In genomic region chr2:28943666-28944516, GRCm38 (mm10) we compare ENCODE assay signal across 14 mouse cellular contexts. TPM values are rescaled to one million over a fixed set of nuclear protein-coding genes. Genes with fewer than 3 reads are reported as not detected.
DNase-seq lines count a peak whose midpoint lies in the region; ATAC-seq lines count a peak whose summit lies in the region.
"Had no signal": no experiment of that assay in that cellular context is flagged by ENCODE, and none has a peak within 500 bp of the region (broad histone marks: within the 10 kb centered on the region; RNA-seq: fewer than 3 reads in every experiment).

No protein-coding gene starts in this region.

- no peak overlapping the region for H3K4me2 ChIP-seq in midbrain, embryonic 11.5 days
- H3K4me2 ChIP-seq in limb, embryonic 15.5 days = 0 out of 2 replicates have a peak overlapping the region, but pooled peaks have one; percentile 10
- H3K4me2 ChIP-seq: liver, embryonic 15.5 days had no signal

- H3K4me1 ChIP-seq in midbrain, embryonic 10.5 days = peaks cover 40% of the 10 kb centered on the region
- H3K4me1 ChIP-seq in midbrain, embryonic 11.5 days (ENCODE audit: control insufficient read depth, insufficient read depth, low read length) = peaks cover 5% of the 10 kb centered on the region
- peaks cover 55% of the 10 kb centered on the region for H3K4me1 ChIP-seq in hindbrain, embryonic 10.5 days (replicated peaks)
- H3K4me1 ChIP-seq in limb, embryonic 15.5 days = no peaks in the 10 kb centered on the region
- H3K4me1 ChIP-seq: liver, embryonic 15.5 days had no signal

- WGBS in midbrain, embryonic 10.5 days = 66% methylated on average over 30 of the region's 30 CpGs
- 54% methylated on average over 30 of the region's 30 CpGs for WGBS in midbrain, embryonic 11.5 days
- WGBS in hindbrain, embryonic 10.5 days = 47% methylated on average over 30 of the region's 30 CpGs
- WGBS in limb, embryonic 15.5 days = 19% methylated on average over 29 of the region's 30 CpGs

- peaks cover 53% of the 10 kb centered on the region for H3K27me3 ChIP-seq in midbrain, embryonic 10.5 days (ENCODE audit: low read depth, poor library complexity, severe bottlenecking)
- H3K27me3 ChIP-seq in midbrain, embryonic 11.5 days (ENCODE audit: control insufficient read depth, insufficient read depth, low read length) = no peaks in the 10 kb centered on the region
- H3K27me3 ChIP-seq in hindbrain, embryonic 10.5 days (ENCODE audit: insufficient read depth, poor library complexity, severe bottlenecking) = peaks cover 70% of the 10 kb centered on the region
- H3K27me3 ChIP-seq in limb, embryonic 15.5 days = peaks cover 38% of the 10 kb centered on the region
- H3K27me3 ChIP-seq: liver, embryonic 15.5 days had no signal

- H3K9ac ChIP-seq in midbrain, embryonic 11.5 days (ENCODE audit: low read length) = no peak overlapping the region
- H3K9ac ChIP-seq in limb, embryonic 15.5 days = no peak overlapping the region
- H3K9ac ChIP-seq: liver, embryonic 15.5 days had no signal

- H3K36me3 ChIP-seq in midbrain, embryonic 10.5 days = no peaks in the 10 kb centered on the region
- H3K36me3 ChIP-seq in midbrain, embryonic 11.5 days (ENCODE audit: control insufficient read depth, insufficient read depth, low read length) = no peaks in the 10 kb centered on the region
- no peaks in the 10 kb centered on the region for H3K36me3 ChIP-seq in hindbrain, embryonic 10.5 days
- no peaks in the 10 kb centered on the region for H3K36me3 ChIP-seq in limb, embryonic 15.5 days
- H3K36me3 ChIP-seq: liver, embryonic 15.5 days had no signal

- ATAC-seq in midbrain, embryonic 11.5 days (ENCODE audit: low FRiP score) = no peak
- no peak for ATAC-seq in limb, embryonic 15.5 days (ENCODE audit: insufficient number of reproducible peaks, low FRiP score, low TSS enrichment, low read depth)

- H3K27ac ChIP-seq in midbrain, embryonic 10.5 days (replicated peaks) = peak overlapping the region; percentile 28; the same call in 1 of the 2 replicates
- H3K27ac ChIP-seq in midbrain, embryonic 11.5 days (ENCODE audit: low read depth, low read length) = no peak overlapping the region
- H3K27ac ChIP-seq in hindbrain, embryonic 10.5 days = 0 out of 2 replicates have a peak overlapping the region, but pooled peaks have one; percentile 12
- no peak overlapping the region for H3K27ac ChIP-seq in limb, embryonic 15.5 days
- H3K27ac ChIP-seq: liver, embryonic 15.5 days had no signal

- no peak overlapping the region; the same call in 1 of the 2 replicates for H3K4me3 ChIP-seq in midbrain, embryonic 10.5 days
- H3K4me3 ChIP-seq in midbrain, embryonic 11.5 days (ENCODE audit: low read depth, low read length) = no peak overlapping the region
- H3K4me3 ChIP-seq in hindbrain, embryonic 10.5 days = peak overlapping the region; percentile 16; the same call in 1 of the 2 replicates
- H3K4me3 ChIP-seq in limb, embryonic 15.5 days = no peak overlapping the region
- H3K4me3 ChIP-seq: liver, embryonic 15.5 days had no signal

- H3K9me3 ChIP-seq in midbrain, embryonic 10.5 days (replicated peaks) = no peaks in the 10 kb centered on the region
- H3K9me3 ChIP-seq in midbrain, embryonic 11.5 days (ENCODE audit: control insufficient read depth, low read length) = no peaks in the 10 kb centered on the region
- H3K9me3 ChIP-seq in hindbrain, embryonic 10.5 days = no peaks in the 10 kb centered on the region
- no peaks in the 10 kb centered on the region for H3K9me3 ChIP-seq in limb, embryonic 15.5 days
- H3K9me3 ChIP-seq: liver, embryonic 15.5 days had no signal

- no peak for DNase-seq in midbrain, embryonic 10.5 days (ENCODE audit: low spot score)
- no peak for DNase-seq in midbrain, embryonic 11.5 days (ENCODE audit: low spot score, missing footprints)
- DNase-seq in hindbrain, embryonic 10.5 days (ENCODE audit: low spot score) = peak; percentile 22
- DNase-seq in retina, postnatal 1 day = peak; percentile 83
- no peak for DNase-seq in cerebellum, postnatal 25 days
- no peak for DNase-seq in urinary bladder, postnatal 10 days (ENCODE audit: low spot score)
- no peak for DNase-seq in ovary, postnatal 10 days (ENCODE audit: low spot score)
- DNase-seq: adrenal gland, adult 2 months; gastrocnemius, postnatal 36 days; kidney, adult 9 months had no signal

RNA-seq across cellular contexts. Expression of gene Barhl1, which starts 27.4 kb away (rescaled TPM):
- polyA plus RNA-seq in midbrain, embryonic 10.5 days (2016; fragmentation: Nextera tagmentation; extraction: Ambion mirVana) = 10.9 and 13.8 TPM in 2 replicates
- 12.2 and 12.7 TPM in 2 replicates for polyA plus RNA-seq in midbrain, embryonic 11.5 days (2014; fragmentation: Nextera tagmentation; extraction: Ambion mirVana)
- 10.8 and 18.4 TPM in 2 replicates for polyA plus RNA-seq in hindbrain, embryonic 10.5 days (2016; fragmentation: Nextera tagmentation; extraction: Ambion mirVana)
- 0.08 TPM in 1 of 2 replicates, not detected in the other for polyA plus RNA-seq in limb, embryonic 15.5 days (2015; fragmentation: Nextera tagmentation; extraction: Ambion mirVana)
- polyA plus RNA-seq: heart, postnatal 0 days; liver, embryonic 15.5 days; thymus, postnatal 0 days had no signal

Comparison
In these comparisons a context has a peak if more than half of its experiments do, and no peak if none do; other contexts are left out.
1. H3K27ac ChIP-seq: peak in midbrain, embryonic 10.5 days (single experiment) and hindbrain, embryonic 10.5 days (single experiment); none in midbrain, embryonic 11.5 days (single experiment) and limb, embryonic 15.5 days (single experiment).
2. DNase-seq: peak in hindbrain, embryonic 10.5 days (single experiment) and retina, postnatal 1 day (single experiment); none in midbrain, embryonic 10.5 days (single experiment), midbrain, embryonic 11.5 days (single experiment), cerebellum, postnatal 25 days (0 of 2), urinary bladder, postnatal 10 days (single experiment) and ovary, postnatal 10 days (single experiment).
3. RNA of gene Barhl1, which starts 27.4 kb away (polyA plus RNA-seq): 10.8 to 18.4 TPM in hindbrain, embryonic 10.5 days, 12.2 to 12.7 TPM in midbrain, embryonic 11.5 days and 10.9 to 13.8 TPM in midbrain, embryonic 10.5 days; 0.08 TPM in limb, embryonic 15.5 days; every median in the first group is over 10 times any median in the second.